Mouse (Mus musculus) bone marrow macrophage, adult 2 months (primary cell): ENCODE data around the gene Vwa8. TPM values are rescaled to one million over a fixed set of nuclear protein-coding genes. Genes with fewer than 3 reads are reported as not detected.

Experiments used
- H3K27ac ChIP-seq: 2 replicates; pipeline ENCODE4 v1.5.1; 2012; ENCODE audit warnings: low read depth, low read length; ENCODE audit not compliant: insufficient read depth
- H3K4me1 ChIP-seq: 2 replicates; pipeline ENCODE4 v1.6.1; 2012; ENCODE audit warnings: low read length; ENCODE audit not compliant: control insufficient read depth, insufficient read depth
- H3K4me3 ChIP-seq: 2 replicates; pipeline ENCODE4 v1.5.1; 2012; ENCODE audit warnings: mild to moderate bottlenecking, low read length, moderate library complexity; ENCODE audit not compliant: insufficient read depth
- CTCF ChIP-seq: IDR thresholded peaks from 2 replicates; pipeline ENCODE4 v1.5.1; 2012; ENCODE audit warnings: low read depth, mild to moderate bottlenecking, low read length, moderate library complexity
- POLR2A ChIP-seq: IDR thresholded peaks from 2 replicates; pipeline ENCODE4 v1.6.1; 2012; ENCODE audit warnings: mild to moderate bottlenecking, low read depth, low read length, borderline replicate concordance
- polyA plus RNA-seq: library from polyadenylated mRNA; stranded (reverse); fragments of >200 nt; gene quantifications from 2 replicates; pipeline ENCODE4 v1.2.4, GENCODE M21; 2012; ENCODE audit not compliant: missing spikeins, insufficient read depth, insufficient read length

Gene Vwa8
- polyA plus RNA-seq, 1 experiment = 19.3 TPM

GRCm38 (mm10) chr14:79156526-79157411 is 307.9 kb downstream of the Vwa8 start:
- 0 out of 2 replicates have a peak, but pooled peaks cover 2% of the 10 kb centered on the region for H3K4me1 ChIP-seq

GRCm38 (mm10) chr14:79157451-79158218 is 308.8 kb downstream of the Vwa8 start:
- H3K27ac ChIP-seq = no peak overlapping the region
- H3K4me1 ChIP-seq = 0 out of 2 replicates have a peak, but pooled peaks cover 2% of the 10 kb centered on the region
- H3K4me3 ChIP-seq = no peak overlapping the region
- no peak for TF ChIP-seq CTCF
- TF ChIP-seq POLR2A = no peak

More at GRCm38 (mm10) chr14:79156526-79157411, 307.9 kb downstream of the Vwa8 start:
- no peak overlapping the region for H3K4me3 ChIP-seq
- no peak overlapping the region for H3K27ac ChIP-seq
- TF ChIP-seq POLR2A (no peak), CTCF (no peak)

- no peak for TF ChIP-seq CTCF
- no peak for TF ChIP-seq POLR2A
- Histone ChIP-seq H3K4me1 (0 out of 2 replicates have a peak, but pooled peaks cover 2% of the 10 kb centered on the region), H3K4me3 (no peak overlapping the region), H3K27ac (no peak overlapping the region)
These were observed 309.3 kb downstream of the Vwa8 start for GRCm38 (mm10) chr14:79158219-79158521.

- no peak for TF ChIP-seq CTCF
- TF ChIP-seq POLR2A = no peak
- H3K27ac ChIP-seq = no peak overlapping the region
- H3K4me3 ChIP-seq = no peak overlapping the region
- H3K4me1 ChIP-seq = 0 out of 2 replicates have a peak, but pooled peaks cover 2% of the 10 kb centered on the region
These were observed 309.9 kb downstream of the Vwa8 start for GRCm38 (mm10) chr14:79158673-79159200.

GRCm38 (mm10) chr14:79159451-79159850 is 310.6 kb downstream of the Vwa8 start:
- Histone ChIP-seq H3K4me3 (no peak overlapping the region), H3K4me1 (no peaks in the 10 kb centered on the region), H3K27ac (no peak overlapping the region)
- TF ChIP-seq CTCF = no peak
- TF ChIP-seq POLR2A = no peak

GRCm38 (mm10) chr14:79160486-79160885 is 311.6 kb downstream of the Vwa8 start:
- Histone ChIP-seq H3K27ac (no peak overlapping the region), H3K4me3 (no peak overlapping the region), H3K4me1 (no peaks in the 10 kb centered on the region)
- TF ChIP-seq POLR2A (no peak), CTCF (no peak)

GRCm38 (mm10) chr14:79160966-79161365 is 312.1 kb downstream of the Vwa8 start:
- TF ChIP-seq CTCF = no peak
- TF ChIP-seq POLR2A = no peak
- no peak overlapping the region for H3K27ac ChIP-seq
- H3K4me3 ChIP-seq = no peak overlapping the region
- H3K4me1 ChIP-seq = no peaks in the 10 kb centered on the region

- no peak overlapping the region for H3K27ac ChIP-seq
- H3K4me3 ChIP-seq = no peak overlapping the region
- H3K4me1 ChIP-seq = no peaks in the 10 kb centered on the region
- TF ChIP-seq POLR2A (no peak), CTCF (no peak)
These were observed 312.9 kb downstream of the Vwa8 start for GRCm38 (mm10) chr14:79161741-79162140.

- H3K27ac ChIP-seq = no peak overlapping the region
- H3K4me3 ChIP-seq = no peak overlapping the region
- H3K4me1 ChIP-seq = no peaks in the 10 kb centered on the region
- TF ChIP-seq POLR2A (no peak), CTCF (no peak)
These were observed 313.8 kb downstream of the Vwa8 start for GRCm38 (mm10) chr14:79162678-79163077.

- no peak overlapping the region for H3K4me3 ChIP-seq
- H3K27ac ChIP-seq = no peak overlapping the region
- no peaks in the 10 kb centered on the region for H3K4me1 ChIP-seq
- TF ChIP-seq CTCF = no peak
- no peak for TF ChIP-seq POLR2A
These were observed 315.5 kb downstream of the Vwa8 start for GRCm38 (mm10) chr14:79164334-79164733.
